Mouse (Mus musculus) kidney, adult 2 months (tissue): Measurements from ENCODE around the gene Gng12.

Source experiments
- CTCF ChIP-seq: fragments of 200-500 bp; conservative IDR thresholded peaks from 2 replicates; pipeline ENCODE4 v1.5.1; 2011; ENCODE audit warnings: low read depth, mild to moderate bottlenecking, control low read depth, low read length, moderate library complexity, mixed read lengths; ENCODE audit not compliant: insufficient read depth, insufficient read length
- POLR2A ChIP-seq: fragments of 200-500 bp; IDR thresholded peaks from one replicate; pipeline ENCODE4 v1.6.1; 2011; ENCODE audit warnings: low read depth, low read length, control low read depth

DNA sequence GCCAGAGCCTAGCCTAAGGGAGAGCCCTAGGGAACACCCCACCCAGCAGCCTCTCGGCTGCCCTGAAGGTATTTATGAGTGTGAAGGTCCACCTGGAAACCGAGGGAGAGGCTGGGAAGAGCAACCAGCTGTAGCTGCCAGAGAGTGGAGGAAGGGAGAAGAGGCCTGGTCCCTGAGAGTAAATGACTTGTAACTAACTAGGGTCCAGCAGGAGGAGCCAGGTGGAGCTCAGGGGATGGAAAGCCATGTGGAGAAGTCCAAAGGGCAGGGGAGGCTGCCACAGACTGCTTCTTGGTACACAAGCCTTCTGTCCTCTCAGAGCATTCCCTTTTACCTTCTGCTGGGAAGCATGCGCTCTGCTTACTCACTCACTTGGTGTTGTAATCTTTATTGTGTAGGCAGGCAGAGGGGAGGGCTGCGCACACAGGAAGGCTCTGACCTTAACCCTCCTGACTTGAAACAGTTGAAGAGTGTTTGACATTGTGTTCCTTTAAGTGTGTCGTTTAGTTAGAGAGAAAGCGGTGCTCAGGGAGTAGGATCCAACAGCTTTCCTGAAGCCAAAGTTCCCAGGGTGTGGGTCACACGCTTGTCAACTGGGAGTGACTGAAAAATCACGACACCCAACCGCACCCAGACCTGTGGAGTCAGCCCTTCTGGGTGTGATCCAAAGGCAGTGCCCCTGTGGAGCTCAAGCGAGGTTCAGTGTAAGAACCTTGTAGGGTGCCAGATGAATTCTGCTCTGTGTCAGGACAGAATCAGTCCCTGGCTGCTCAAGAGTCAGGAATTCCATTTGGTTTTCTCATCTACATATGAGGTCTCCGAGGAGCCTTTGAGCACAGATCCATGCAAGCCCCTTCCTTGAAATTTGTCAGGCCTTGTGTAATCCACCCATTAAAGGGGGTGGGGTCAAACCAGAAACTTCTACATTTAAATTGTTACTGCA lies 14.6 kb downstream of the Gng12 start:
- TF ChIP-seq POLR2A (no peak), CTCF (no peak)
